Mouse (Mus musculus) mesoderm, embryonic 11.5 days (tissue): ENCODE results near the gene Lurap1l.
"Not testable (repeated sequence)": the region's sequence is repeated elsewhere in the genome, so short reads cannot be mapped to it uniquely, and the experiment has no call there.

Experiments used
- DNase-seq: peaks from one replicate; pipeline ENCODE4 v3.0.0-alpha.2; 2012; ENCODE audit warnings: low read depth, low spot score

Lurap1l gene

DNA sequence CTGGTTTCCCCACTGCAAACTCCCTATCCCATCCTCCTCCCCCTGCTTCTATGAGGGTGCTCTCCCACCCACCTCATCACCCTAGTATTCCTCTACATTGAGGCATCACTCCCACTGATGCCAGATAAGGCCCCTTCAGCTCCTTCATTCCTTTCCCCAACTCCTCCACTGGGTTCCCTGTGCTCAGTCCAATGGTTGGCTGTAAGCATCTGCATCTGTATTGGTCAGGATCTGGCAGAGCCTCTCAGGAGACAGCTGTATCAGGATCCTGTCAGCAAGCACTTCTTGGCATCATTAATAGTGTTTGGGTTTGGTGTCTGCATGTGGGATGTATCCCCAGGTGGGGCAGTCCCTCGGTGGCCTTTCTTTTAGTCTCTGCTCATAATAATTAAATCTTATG, 6.7 kb downstream of the Lurap1l start:
- not testable (repeated sequence) for DNase-seq

DNA sequence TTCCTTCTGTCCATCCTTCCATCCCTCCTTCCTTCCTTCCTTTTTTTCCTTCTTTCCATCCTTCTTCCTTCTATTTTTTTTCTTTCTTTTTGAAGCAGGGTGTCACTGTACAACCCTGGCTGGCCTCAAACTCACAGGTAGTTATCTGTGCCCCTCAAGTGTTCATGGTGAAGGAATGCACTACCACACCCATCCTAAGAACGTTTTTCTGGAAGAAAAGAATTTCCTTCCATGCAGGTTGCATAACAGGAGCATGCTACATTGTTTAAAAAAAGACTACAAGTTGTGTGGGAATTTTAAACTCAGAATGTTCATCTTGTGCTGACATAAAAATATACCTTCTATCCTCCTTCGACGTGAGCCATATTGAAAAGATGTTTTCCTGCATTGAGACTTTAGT, 7.4 kb downstream of the Lurap1l start:
- no peak for DNase-seq

DNA sequence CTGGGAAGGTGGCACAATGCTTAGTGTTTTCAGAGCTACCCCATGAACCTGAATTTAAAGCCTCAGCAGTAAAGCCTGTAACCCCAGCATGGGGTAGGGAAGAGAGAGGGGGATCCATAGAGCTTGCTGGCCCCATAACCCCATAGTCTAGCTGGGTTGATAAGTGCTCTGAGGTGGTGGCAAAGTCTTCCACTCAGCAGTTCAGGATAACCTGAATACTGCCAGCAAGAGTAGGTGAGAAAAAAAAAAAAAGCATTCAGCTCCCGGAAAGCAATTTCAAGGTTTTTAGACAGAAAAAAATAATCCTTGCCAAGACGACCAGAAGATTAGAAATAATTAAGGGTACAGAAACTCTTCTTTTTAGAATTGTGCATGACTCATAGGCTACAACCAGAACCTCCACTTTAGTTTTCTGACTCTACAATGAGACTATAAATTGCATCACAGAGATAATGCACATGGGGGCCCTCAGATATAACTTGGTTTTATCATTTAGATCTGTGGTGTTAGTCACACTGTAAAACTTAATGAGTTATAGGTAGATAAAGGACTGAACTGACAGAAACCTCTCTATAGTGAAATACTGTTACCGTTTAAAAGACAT, 8.2 kb downstream of the Lurap1l start:
- no peak for DNase-seq

DNA sequence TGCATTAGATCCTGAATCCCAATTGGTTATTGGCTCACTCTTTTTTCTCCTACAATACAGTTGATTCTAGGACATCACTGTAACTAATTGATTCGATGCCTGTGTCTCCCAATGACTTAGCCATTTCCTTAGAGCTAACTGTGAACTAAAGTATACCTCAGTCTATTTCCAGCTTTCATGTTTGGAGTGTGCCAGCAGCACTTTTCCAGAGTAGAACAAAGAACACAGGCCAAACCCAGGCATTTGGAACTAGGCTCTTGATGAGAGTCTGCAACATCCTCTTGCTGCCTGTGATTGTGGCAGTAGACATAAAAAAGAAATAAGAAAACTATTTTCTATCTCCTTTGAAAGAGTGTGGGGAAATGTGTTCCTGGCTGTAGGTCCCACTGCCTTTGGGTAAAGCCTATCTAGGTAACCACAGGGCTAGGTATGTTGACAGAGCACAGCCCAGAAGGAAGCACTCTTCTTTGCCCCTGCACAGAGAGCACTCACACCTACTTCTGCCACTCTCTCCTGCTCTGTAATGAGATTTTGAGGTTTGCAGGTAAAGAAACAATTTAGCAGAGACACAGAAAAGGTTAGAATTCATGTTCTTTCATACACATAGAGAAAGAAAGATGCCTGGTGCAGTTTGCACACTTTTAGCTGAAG, 8.9 kb downstream of the Lurap1l start:
- no peak for DNase-seq

DNA sequence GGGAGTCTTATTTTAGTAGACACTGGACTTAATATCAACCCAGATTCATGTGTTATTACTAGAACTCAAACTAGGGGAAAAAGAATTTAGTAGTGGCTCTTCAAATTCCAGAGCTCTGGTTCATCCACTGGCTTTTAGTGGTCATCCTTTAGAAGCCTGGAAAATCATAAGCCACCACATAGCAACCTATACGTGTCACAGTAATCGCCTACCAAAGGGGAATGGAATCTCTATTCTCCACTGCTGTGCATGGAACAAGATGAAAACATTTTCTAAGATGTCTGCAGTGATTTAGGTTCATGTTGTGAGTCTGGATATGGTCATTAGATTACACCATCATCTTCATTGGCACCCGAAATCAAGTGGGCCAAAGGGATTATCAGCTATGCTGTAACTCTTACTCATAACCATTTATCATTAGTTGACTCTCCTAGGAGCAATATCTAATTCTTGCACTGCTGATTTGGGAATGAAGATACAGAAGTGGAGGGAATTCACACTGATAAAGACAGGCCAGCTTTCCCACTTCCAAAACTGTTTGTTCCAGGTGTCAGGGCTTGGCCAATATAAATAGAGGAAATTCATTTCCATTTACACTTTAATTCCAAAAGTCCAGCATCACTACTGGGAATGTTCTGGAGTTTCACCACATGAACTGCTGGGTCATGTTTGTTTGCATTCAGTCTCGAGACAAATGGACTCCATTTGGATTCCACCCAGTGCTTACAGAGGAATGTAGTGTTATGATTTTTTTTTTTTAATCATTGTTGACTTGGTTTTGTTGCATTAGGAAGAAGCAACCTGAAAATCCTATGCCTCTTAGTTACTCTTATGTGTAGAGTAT, 11.4 kb downstream of the Lurap1l start:
- no peak for DNase-seq

DNA sequence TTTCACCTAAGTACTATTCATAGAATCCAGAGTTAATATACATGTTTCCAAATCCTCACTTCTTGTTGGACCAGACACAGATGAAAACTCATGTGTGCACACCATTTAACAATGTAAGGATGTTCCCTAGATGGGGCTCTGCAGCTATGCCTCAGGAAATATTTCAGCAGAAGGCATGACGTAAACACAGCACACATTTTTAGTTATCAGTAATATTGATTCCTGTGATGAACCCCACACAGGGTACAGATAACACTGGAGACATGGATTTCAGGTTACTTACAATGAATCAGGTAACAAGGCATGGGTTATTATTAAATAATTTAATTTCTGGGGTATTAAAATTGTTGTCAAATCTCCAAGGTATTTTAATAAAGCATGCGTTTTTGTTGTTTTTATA, 12.2 kb downstream of the Lurap1l start:
- DNase-seq: no peak

DNA sequence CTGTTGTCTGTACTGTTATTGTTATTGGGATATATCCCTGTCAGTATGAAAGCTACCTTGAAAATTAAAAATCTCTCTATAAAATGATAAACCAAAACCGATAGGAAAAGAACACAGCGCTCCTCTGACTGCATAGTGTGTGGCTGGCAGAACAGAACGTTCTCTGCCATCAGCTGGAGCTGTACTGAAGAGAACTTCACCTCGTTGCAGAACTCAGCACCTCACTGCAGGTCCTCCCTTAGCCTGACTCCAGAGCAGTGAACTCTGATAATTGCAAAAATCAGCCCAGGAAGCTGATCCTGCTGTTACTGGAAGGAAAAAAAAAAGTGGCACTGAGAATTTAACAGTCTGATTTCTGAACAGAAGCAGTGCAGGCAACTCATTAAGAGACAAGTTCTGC, 14.4 kb downstream of the Lurap1l start:
- no peak for DNase-seq

DNA sequence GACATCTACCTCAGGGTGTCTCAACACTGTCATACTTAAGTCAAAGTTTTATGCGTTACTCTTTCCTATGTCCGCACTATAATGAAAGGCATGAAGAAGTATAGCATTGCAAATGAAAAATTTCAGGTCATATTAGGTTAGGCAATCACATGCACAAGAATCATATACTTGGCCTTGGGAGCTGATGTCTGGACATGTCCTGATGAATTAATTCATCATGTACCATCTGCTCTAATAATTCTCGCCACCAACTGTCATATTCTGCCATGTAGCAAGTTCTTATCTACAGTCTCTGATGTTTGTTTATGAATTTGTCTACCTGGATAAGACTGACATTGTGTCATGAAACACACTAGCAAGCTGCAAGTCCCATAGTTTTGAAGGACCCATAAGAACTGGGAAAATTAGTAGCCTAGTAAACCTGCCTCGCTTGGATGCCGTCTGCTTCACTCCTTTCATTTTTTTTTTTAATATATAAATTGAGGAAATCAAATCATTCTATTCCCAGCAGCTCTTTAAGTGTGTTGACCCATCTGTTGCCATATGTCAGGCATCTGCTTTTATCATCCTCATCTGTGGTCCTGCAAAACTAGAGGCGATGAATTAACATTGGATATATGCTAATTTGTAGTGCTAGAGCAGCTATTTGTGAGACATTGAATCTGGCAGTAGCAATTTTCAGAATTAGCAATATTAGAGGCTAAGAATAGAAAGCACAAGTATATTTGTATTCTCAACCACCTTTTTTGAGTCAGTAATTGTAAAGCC, 15.5 kb downstream of the Lurap1l start:
- no peak for DNase-seq

DNA sequence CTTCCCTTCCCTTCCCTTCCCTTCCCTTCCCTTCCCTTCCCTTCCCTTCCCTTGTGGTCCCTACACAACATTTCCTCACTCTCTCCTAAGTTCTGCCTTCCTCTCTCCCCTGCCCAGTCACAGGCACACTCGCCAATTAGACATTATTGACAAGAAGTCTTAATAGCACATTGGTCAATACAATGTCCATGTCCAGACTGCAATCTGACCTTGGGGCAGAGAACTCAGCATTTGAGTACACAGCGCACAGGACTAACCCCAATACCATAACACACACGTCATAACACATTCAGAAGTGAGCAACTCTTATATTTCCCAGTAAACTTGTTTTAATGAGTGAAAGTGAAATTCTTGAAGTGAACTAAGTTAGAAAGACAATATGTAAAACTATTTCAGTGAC, 24.3 kb downstream of the Lurap1l start:
- DNase-seq: no peak

DNA sequence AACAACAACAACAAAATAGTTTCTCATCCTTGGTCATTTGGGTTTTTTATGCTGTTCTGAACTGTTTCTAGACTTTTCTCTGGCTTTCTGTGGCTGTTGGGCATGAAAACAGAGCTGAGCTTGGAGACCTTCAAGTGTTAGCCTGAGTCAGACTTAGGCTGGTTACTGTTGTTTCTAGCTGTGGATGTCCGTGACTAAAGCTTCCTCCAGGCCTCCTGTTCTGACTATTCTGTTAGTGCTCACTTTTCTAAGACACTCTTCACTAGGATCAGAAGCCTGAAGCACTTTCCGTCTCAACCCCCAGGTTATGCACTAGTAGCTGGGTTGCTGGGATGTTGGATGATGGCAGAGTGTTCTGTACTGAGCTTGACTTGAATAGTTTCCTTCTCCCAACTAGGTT, 28.7 kb downstream of the Lurap1l start:
- no peak for DNase-seq

DNA sequence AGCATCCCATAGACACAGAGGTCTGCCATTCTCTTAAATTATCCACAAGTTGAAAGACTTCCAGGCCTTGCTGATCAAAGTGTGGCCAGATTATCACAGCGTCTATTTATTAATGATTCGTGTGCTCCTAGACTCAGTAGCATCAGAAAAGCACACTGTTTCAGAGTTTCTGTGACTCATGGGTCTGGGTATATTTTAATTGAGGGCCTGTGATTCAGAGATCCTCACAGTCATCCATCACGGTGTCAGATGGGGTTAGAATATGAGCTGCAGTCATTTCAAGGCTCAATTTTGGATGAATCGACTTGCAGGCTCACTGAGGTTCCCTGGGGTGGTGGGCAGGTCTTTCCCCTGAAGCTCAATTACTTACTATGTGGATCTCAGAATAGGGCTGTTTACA, 30.5 kb downstream of the Lurap1l start:
- no peak for DNase-seq

DNA sequence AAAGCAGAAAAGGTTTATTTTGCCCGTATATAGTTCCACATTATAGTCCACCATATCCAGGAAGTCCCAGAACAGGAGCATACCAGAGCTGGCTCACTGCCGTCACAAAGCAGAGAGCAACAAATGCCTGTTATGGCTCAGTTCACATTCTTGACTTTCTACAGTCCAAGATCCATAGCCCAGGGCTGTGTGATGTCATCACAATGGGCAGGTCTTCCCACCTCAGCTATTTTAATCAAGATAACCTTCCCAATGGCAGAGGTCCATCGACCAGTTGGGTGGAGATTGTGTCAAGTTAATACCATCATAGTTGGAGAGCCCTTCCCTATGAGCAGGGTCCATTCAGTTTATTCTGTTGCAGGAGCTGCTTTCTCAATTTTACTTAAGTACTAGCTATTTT, 31.5 kb downstream of the Lurap1l start:
- DNase-seq: no peak

DNA sequence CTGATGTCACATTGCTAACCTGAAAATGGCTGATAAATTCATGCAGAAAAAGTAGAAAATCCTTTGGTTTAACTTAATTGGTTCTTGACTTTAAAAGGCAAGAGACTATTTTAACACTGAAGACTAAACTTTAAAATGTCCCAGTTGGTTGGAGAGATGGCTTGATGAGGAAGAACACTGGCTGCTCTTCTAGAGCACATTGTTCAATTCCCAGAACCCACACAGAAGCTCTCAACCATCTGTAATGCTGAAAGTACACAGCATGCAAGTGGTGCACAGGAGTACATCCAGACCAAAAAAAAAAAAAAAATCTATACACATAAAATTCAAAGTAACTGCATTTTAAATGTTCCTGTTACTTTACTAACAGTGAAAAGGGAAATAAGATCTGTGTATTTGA, 34.2 kb downstream of the Lurap1l start:
- DNase-seq: no peak

DNA sequence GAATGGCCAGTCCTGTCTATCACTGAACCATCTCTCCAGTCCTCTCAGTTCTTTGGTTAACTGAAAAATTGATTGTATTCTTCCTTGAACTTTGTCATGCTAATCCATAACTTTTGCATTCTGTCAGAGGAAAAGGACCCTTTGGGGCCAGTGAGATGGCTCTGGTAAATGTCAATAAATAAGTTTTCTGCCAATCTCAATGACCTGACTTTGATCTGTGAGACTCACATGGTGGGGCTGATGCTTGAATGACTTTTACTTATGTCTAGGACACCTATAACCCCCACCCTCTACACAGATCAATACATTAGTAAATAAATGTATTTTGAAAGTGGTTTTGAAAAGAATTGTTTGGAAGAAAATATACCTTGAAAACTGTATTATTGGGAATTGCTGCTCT, 38.7 kb downstream of the Lurap1l start:
- DNase-seq: no peak

DNA sequence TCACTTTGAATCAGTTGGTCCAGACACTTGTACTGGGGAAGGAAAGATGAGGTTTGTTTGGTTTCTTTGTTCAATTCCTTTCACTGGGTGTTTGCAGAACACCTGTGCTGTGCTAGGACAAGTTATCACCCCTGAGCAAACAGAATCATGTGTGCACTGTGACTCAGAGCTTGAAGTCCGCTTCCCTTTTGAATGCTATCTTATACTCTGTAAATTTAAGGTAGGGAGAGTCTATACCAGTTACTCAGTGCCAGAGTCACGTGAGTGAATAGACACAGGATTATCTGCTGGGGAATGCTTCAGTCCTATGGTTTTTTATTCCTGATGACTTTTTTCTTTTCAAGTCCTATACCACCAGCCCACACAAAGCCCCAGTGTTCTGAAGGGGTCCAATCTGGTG, 39.3 kb downstream of the Lurap1l start:
- DNase-seq: no peak

DNA sequence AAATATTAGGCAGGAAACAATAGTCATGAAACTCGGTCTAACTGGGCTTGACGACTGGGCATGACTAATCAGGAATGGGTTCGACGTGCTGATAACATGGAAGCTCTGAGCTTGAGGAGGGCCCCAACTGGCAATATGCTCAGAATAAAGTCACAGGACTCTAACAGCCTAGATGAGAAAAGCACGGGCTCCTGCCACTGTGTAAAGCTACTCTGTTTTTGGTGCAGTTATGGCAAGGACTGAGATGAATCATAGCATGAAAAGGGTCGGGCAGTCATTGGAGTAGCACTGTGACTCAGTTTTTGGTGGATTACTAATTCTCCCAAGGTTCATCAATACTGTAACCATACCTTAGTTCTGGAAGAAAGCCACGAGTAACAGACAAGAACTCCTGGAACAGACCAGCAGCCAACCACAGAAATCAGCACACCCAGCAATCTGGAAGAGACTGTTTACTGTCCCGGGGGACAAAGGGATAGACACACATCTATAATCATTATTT, 39.9 kb downstream of the Lurap1l start:
- DNase-seq: peak; percentile 40

DNA sequence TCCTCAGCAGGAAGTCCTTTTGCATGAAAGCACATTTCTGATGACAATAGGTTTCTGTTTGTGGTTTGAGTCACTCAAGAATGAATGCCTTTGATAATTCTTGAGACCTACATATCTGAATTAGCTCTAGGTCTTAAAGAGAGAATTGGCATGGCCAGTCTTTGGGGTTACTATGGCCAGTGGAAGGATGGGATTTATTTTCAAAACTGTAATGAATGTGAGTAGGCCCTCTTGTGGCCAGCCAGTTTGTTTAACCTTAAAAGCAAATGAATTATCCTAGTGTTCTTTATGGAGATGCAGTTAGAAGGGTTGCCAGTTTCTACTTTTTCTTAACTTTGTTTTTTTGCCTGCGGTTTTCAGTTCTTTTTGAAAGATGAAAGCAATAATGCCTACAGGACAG, 42.2 kb downstream of the Lurap1l start:
- no peak for DNase-seq

DNA sequence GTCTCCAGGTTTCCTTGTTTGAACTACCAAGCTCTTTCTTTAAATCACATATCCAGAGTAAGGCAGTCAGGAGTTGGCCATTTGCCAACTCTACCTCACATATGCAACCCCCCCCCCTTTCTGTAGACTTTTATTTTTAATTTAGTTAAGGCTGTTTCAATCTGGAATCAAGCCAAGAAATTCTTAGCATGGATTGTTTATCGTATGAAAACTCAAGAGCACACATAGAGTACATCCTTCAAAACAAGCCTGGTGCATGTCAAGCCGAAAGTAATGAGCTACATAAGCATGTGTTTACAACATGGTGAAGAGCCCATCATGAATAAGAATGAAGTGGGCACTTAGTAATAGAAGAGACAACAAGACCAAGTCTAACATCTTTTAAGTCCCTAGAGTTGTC, 45.5 kb downstream of the Lurap1l start:
- no peak for DNase-seq

DNA sequence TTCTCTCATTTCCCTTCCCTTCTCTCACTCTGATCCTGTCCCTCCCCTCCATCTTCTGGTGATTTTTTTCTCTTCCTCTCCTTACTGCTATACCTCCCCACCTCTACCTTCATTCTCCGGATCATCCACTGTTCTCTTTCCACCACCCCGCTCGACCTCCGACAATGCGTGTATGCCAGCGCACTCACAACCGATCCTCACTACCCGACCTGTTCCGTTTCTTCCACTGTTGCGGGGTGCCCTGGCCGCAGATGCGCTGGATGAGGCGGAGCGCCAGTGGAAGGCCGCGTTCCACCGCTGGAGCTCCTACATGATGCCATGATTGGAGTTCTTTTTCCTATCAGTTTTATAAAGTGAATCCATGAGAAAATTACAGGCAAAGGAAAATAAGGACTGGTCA, 57.1 kb downstream of the Lurap1l start:
- DNase-seq: no peak

DNA sequence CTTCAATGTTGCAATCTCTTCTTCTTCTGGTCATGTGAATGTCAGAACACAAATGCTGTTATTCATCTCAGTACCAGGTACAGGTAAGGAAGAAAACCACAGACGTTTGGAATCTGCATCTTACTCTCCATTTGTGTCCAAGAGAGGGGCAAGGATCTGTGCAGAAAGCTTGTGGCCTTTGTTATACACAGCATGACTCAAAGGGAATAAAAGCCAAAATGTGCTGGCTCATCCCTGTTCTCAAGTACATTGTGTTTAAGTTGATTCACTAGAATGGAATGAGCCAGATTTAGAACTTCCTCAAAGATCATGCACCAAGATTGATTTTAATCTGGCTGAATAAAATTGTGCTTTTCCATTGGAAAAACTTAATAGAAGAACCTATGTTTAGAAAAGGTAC, 61.4 kb downstream of the Lurap1l start:
- no peak for DNase-seq

DNA sequence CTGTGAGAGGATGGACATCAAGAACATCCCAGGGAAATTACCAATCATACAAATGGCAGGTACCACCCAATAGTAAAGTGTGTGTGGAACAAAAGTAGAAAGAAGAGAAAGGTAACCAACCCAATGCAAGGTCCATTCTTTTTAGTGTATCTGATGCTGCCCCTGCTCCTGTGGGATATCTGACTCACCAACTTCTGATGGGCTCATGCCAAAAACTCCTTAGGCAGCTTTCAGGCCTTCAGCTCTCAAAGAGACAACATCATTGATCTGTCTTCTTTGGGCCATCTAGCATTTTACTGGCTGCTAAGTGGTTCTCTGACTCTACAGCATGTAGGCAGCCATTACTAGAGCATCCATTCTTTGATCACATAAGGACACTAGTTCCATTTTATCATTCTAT, 63.5 kb downstream of the Lurap1l start:
- DNase-seq: no peak

DNA sequence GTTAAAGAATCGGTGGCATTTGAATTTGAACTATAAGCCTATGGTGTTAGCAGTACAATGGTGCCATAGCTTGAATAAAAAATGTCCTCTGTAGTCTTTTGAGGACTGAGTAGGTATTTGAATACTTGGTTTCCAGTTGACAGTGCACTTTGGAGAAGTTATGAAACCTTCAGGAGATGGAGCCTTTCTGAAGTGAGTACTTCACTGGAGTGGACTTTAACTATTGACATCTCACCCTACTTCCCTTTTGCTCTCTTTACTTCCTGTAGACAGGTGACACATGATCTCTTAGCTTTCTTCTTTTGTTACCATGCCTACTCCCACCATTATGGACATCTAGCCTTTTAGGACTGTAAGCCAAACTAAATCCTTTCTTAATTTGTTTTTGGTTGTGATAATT, 80.4 kb downstream of the Lurap1l start:
- no peak for DNase-seq
